Mouse (Mus musculus): ENCODE results near the gene Med20. TPM values are rescaled to one million over a fixed set of nuclear protein-coding genes. Genes with fewer than 3 reads are reported as not detected.

The Med20 gene
- polyA plus RNA-seq, 1 experiment from 2014 or later, result 48.9 TPM

- H3K27me3 ChIP-seq, result no peaks in the 10 kb centered on the region
- WGBS, result 84% methylated on average over 7 of the region's 7 CpGs
Measured at GRCm38 (mm10) chr17:47664474-47664873, 53.1 kb downstream of the Med20 start.

GRCm38 (mm10) chr17:47669166-47669565, 57.8 kb downstream of the Med20 start:
- Histone ChIP-seq H3K9me3 (no peaks in the 10 kb centered on the region), H3K4me3 (no peak overlapping the region), H3K27me3 (peaks cover 20% of the 10 kb centered on the region), H3K36me3 (0 out of 2 replicates have a peak, but pooled peaks cover 4% of the 10 kb centered on the region), H3K9ac (no peak overlapping the region), H3K4me1 (peaks cover 14% of the 10 kb centered on the region), H3K27ac (no peak overlapping the region), H3K4me2 (no peak overlapping the region)
- ATAC-seq (ENCODE audit: insufficient number of reproducible peaks, low FRiP score, low TSS enrichment, low read depth), result no peak
- 79% methylated on average over 4 of the region's 4 CpGs for WGBS

More at GRCm38 (mm10) chr17:47664474-47664873, 53.1 kb downstream of the Med20 start:
- no peaks in the 10 kb centered on the region for H3K36me3 ChIP-seq
- no peak for ATAC-seq (ENCODE audit: insufficient number of reproducible peaks, low FRiP score, low TSS enrichment, low read depth)
- no peak overlapping the region for H3K9ac ChIP-seq
- H3K9me3 ChIP-seq, result no peaks in the 10 kb centered on the region
- no peak overlapping the region for H3K27ac ChIP-seq
- no peak overlapping the region for H3K4me2 ChIP-seq
- H3K4me3 ChIP-seq, result no peak overlapping the region
- H3K4me1 ChIP-seq, result no peaks in the 10 kb centered on the region

DNA sequence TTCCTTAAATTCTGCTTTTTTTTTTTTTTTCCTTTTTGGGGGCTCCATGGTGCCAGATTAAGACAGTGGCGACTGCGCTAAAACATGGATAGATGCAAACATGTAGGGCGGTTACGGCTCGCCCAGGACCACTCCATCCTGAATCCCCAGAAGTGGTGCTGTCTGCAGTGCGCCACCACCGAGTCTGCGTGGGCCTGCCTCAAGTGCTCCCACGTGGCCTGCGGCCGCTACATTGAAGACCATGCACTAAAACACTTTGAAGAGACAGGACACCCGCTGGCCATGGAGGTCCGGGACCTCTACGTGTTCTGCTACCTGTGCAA, 60.6 kb downstream of the Med20 start:
- H3K9me3 ChIP-seq, result no peaks in the 10 kb centered on the region
- no peak overlapping the region for H3K9ac ChIP-seq
- no peak overlapping the region for H3K27ac ChIP-seq
- peaks cover 13% of the 10 kb centered on the region; the same call in 1 of the 2 replicates for H3K36me3 ChIP-seq
- peak overlapping the region; percentile 81 for H3K4me2 ChIP-seq
- H3K4me3 ChIP-seq, result peak overlapping the region; percentile 45
- H3K4me1 ChIP-seq, result peaks cover 14% of the 10 kb centered on the region
- peaks cover 20% of the 10 kb centered on the region for H3K27me3 ChIP-seq
- WGBS, result 14% methylated on average over 14 of the region's 14 CpGs
- no peak for ATAC-seq (ENCODE audit: insufficient number of reproducible peaks, low FRiP score, low TSS enrichment, low read depth)

GRCm38 (mm10) chr17:47672311-47673111, 61.1 kb downstream of the Med20 start:
- H3K4me3 ChIP-seq, result peak overlapping the region; percentile 45
- peak overlapping the region; percentile 81 for H3K4me2 ChIP-seq
- peak overlapping the region; percentile 22; the same call in 1 of the 2 replicates for H3K27ac ChIP-seq
- H3K9me3 ChIP-seq, result no peaks in the 10 kb centered on the region
- ATAC-seq (ENCODE audit: insufficient number of reproducible peaks, low FRiP score, low TSS enrichment, low read depth), result peak; percentile 65; the same call in 1 of the 2 replicates
- H3K36me3 ChIP-seq, result peaks cover 13% of the 10 kb centered on the region; the same call in 1 of the 2 replicates
- 0 out of 2 replicates have a peak overlapping the region, but pooled peaks have one; percentile 31 for H3K9ac ChIP-seq
- peaks cover 14% of the 10 kb centered on the region for H3K4me1 ChIP-seq
- H3K27me3 ChIP-seq, result peaks cover 20% of the 10 kb centered on the region
- WGBS, result 4% methylated on average over 66 of the region's 68 CpGs

Other genes starting within 250 kb of the Med20 start
- 67.3 and 76.2 TPM in 2 replicates for gene Mrps10, start 242.7 kb upstream of the Med20 start, polyA plus RNA-seq (2015; fragmentation: Nextera tagmentation; extraction: Ambion mirVana)
- gene Guca1b, start 226.2 kb upstream of the Med20 start, polyA plus RNA-seq (2015; fragmentation: Nextera tagmentation; extraction: Ambion mirVana), result 0.41 and 0.69 TPM in 2 replicates
- gene Guca1a, start 211.0 kb upstream of the Med20 start, polyA plus RNA-seq (2015; fragmentation: Nextera tagmentation; extraction: Ambion mirVana), result 5.9 and 6.2 TPM in 2 replicates
- gene AI661453, start 175.0 kb upstream of the Med20 start, polyA plus RNA-seq (2015; fragmentation: Nextera tagmentation; extraction: Ambion mirVana), result 3.9 and 5.1 TPM in 2 replicates
- 0.17 and 0.19 TPM in 2 replicates for gene 1700001C19Rik, start 174.2 kb upstream of the Med20 start, polyA plus RNA-seq (2015; fragmentation: Nextera tagmentation; extraction: Ambion mirVana)
- 28.2 and 28.9 TPM in 2 replicates for gene Taf8, start 109.3 kb upstream of the Med20 start, polyA plus RNA-seq (2015; fragmentation: Nextera tagmentation; extraction: Ambion mirVana)
- gene Ccnd3, start 106.5 kb upstream of the Med20 start, polyA plus RNA-seq (2015; fragmentation: Nextera tagmentation; extraction: Ambion mirVana), result 499 and 569 TPM in 2 replicates
- gene Bysl, start 90 bp upstream of the Med20 start, polyA plus RNA-seq (2015; fragmentation: Nextera tagmentation; extraction: Ambion mirVana), result 24.1 and 26.3 TPM in 2 replicates
- 0.99 and 2.4 TPM in 2 replicates for gene Gm20517, start within 50 bp of the Med20 start, polyA plus RNA-seq (2015; fragmentation: Nextera tagmentation; extraction: Ambion mirVana)
- 3.0 and 4.0 TPM in 2 replicates for gene Usp49, start 19.1 kb downstream of the Med20 start, polyA plus RNA-seq (2015; fragmentation: Nextera tagmentation; extraction: Ambion mirVana)
- gene Tomm6, start 76.8 kb downstream of the Med20 start, polyA plus RNA-seq (2015; fragmentation: Nextera tagmentation; extraction: Ambion mirVana), result 386 and 389 TPM in 2 replicates
- 4.1 and 4.4 TPM in 2 replicates for gene Frs3, start 77.4 kb downstream of the Med20 start, polyA plus RNA-seq (2015; fragmentation: Nextera tagmentation; extraction: Ambion mirVana)
- gene Gm21981, start 82.9 kb downstream of the Med20 start, polyA plus RNA-seq (2015; fragmentation: Nextera tagmentation; extraction: Ambion mirVana), result 0.13 and 0.41 TPM in 2 replicates
- gene Prickle4, start 83.2 kb downstream of the Med20 start, polyA plus RNA-seq (2015; fragmentation: Nextera tagmentation; extraction: Ambion mirVana), result 0.27 TPM in 1 of 2 replicates, not detected in the other
- 0.10 and 0.16 TPM in 2 replicates for gene Pgc, start 115.3 kb downstream of the Med20 start, polyA plus RNA-seq (2015; fragmentation: Nextera tagmentation; extraction: Ambion mirVana)
- gene Tfeb, start 125.4 kb downstream of the Med20 start, polyA plus RNA-seq (2015; fragmentation: Nextera tagmentation; extraction: Ambion mirVana), result 13.0 and 14.1 TPM in 2 replicates
- 17.5 and 18.2 TPM in 2 replicates for gene Mdfi, start 223.1 kb downstream of the Med20 start, polyA plus RNA-seq (2015; fragmentation: Nextera tagmentation; extraction: Ambion mirVana)